Mouse (Mus musculus) monocyte, adult 5-6 weeks (primary cell): Measurements from ENCODE around the gene Npm1. TPM values are rescaled to one million over a fixed set of nuclear protein-coding genes. Genes with fewer than 3 reads are reported as not detected.
A peak's percentile ranks its signal among the peaks of the same experiment; 100 is the strongest.

Experiments used
- ATAC-seq: fragments of 153-309, 156-312 bp; replicated peaks from 2 replicates; pipeline ENCODE4 v1.8.0; 2017; ENCODE audit warnings: mild to moderate bottlenecking; ENCODE audit not compliant: low TSS enrichment, insufficient number of reproducible peaks, severe bottlenecking, poor library complexity, low FRiP score
- total RNA-seq: library from RNA; stranded (forward); fragments of 200-1000, 200-491, 200-594 nt; gene quantifications from 3 replicates; pipeline ENCODE4 v1.2.3, GENCODE M21; 2017

Npm1 gene
- total RNA-seq, 1 experiment from 2014 or later = 840 TPM

DNA sequence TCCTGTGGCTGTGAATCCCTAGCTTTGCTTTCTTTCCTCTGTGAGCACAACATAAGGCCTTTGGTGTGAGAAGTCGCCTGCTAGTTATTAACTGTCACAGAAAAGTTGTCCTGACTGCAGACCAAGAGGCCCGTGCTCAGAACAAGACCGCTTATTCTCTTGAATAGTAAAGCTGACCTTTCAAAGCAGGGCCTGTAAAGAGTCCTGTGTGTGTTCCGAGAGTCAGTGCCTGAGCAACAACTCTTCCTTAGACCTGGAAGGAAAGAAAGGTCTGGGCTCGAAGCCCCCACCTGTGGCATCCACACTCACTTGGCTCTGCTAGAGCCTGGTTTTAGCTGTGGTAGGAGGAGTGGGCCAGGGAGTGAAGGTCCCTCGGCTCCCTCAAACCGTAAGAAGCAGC lies 32.1 kb upstream of the Npm1 start:
- no peak for ATAC-seq

DNA sequence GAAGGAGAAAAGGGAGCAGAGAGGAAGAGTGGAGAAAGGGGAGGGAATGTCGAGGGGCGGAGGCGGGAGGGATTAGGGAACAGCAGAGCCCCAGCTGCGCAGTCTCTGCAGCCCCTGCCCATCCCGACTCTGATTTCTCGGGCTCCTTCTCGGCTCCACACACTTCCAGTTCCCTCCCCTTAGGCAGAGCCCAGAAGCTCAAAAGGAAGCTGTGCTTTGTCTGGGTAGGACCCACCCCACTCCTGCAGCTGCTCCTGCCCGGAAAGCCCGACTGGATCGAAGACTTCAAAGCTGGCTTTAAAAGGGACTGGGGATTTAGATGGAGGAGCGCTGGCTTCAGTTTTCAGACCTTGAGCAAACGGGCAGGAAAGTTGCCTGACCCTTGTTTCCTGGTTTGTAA lies 30.7 kb upstream of the Npm1 start:
- no peak for ATAC-seq

DNA sequence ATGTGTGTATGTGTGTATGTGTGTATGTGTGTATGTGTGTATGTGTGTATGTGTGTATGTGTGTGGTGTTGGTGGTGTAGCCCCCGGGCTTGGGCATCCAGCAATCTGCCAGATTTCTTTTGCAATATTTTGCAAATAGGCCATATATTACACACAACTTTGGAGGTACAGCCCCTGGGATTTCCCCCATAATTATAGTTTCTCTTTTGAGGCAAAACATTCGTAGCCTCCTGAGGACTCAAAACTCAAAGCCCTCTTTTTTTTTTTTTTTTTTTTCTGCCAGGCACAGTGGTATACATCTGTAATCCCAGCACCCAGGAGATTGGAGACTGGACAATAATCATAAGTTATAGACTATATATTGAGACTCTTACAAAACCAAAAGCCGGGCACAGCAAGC lies 18.8 kb upstream of the Npm1 start:
- no peak for ATAC-seq

DNA sequence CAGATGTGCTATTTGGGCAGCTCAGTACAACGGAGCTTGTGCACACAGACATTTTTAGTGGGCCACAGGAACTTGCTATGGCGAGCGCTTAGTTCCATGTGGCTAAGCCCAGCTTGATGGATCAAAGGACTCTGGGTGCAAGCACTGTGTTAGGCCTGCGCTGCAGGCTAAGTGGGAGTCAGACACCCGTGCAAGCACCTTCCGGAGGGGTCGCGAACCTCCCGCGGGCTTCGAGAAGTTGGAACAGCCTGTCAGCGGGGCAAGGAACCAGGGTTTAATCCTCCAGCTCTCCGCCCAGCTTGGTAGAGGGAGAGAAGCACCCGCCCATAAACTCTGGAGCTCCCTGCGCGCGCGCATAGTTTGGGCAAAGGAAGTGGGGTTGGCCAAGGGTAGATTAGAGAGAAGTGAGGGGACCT lies 17.7 kb upstream of the Npm1 start:
- no peak for ATAC-seq

DNA sequence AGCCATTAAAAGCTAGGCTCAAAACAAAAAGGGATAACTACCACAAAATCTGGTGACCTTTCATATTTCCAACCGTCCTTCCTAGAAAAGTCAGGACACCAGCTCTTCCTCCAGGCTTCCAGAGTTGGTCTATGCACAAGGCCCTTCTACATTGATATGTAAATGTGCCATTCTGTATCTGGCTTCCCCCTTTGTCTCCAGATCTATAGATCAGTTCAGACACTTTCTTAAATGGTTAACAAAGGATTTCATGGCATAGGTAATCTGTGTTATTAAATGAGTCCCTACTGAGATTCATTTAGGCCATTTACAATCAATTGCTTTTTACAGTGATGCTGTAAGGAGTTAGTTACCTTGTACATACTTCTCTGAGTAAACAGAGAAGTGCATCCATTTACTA lies 16.8 kb upstream of the Npm1 start:
- ATAC-seq = no peak

DNA sequence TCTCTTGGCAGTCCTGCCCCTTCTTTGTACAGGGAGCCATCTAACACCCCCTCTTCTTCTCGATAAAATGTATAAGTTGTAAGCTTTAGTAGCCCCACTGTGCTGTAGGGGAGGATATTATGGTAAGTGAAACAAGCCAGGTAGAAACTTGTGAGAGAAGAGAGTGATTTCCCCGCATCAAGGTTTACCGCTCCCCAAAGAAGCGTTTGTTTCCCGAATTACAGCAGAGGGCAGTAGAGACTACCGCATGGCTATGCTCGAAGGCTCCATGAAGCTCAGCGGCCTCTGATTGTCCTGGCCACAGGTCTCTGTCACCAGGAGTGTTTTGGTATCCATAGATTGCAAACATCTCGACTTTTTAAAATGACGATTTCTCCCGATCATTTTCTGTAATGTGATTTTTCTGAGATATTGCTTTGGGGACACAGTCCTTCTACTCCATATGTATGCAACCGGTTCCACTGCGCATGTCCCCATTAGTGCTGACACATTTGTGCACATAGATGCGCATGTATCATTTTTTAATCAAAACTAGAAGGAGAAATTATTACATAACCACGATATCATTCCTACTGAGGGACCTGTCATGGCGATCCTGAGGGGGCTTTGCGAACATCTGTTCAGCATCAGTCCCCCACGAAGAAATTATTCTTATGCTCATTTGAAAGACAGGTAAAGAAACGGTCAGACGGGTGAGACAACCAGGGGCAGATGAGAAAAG lies 13.7 kb upstream of the Npm1 start:
- ATAC-seq = no peak

DNA sequence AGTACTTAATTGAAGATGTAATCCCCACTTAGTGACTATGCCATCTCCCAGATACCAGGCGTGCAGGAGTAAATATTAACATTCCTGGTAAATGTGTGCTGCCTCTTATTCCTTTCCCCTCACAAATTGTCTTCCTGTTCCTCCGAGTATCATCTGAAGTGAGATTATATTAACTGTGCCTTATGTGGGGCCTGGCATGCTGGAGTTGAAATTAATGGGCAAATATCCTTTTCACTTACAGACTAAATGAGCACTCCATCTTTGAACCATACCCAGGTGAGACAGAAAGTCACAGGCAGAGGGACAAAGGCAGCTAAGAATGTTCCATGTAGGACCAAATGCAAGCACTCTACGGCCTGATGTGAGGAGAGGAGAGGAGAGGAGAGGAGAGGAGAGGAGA lies 12.8 kb upstream of the Npm1 start:
- no peak for ATAC-seq

DNA sequence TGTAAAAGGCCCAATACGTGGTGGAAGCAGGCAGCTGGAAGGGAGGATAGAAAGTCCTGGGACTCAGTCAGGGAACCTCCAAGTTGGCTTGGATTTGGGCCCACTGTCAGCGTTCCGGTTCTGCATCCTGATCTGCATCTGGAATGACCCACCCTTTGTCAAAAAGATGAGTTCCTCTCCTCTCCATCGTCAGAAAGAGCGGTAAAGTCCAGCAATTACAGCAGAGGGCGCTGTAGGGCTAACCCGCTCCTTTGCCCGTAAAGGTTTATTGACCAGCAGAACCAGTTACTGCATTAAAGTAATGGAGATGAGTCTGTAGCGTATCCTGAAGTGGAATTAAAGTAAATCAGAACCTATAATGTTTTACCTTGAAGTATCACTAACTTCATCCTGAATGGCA lies 7.5 kb upstream of the Npm1 start:
- peak; percentile 73 for ATAC-seq

DNA sequence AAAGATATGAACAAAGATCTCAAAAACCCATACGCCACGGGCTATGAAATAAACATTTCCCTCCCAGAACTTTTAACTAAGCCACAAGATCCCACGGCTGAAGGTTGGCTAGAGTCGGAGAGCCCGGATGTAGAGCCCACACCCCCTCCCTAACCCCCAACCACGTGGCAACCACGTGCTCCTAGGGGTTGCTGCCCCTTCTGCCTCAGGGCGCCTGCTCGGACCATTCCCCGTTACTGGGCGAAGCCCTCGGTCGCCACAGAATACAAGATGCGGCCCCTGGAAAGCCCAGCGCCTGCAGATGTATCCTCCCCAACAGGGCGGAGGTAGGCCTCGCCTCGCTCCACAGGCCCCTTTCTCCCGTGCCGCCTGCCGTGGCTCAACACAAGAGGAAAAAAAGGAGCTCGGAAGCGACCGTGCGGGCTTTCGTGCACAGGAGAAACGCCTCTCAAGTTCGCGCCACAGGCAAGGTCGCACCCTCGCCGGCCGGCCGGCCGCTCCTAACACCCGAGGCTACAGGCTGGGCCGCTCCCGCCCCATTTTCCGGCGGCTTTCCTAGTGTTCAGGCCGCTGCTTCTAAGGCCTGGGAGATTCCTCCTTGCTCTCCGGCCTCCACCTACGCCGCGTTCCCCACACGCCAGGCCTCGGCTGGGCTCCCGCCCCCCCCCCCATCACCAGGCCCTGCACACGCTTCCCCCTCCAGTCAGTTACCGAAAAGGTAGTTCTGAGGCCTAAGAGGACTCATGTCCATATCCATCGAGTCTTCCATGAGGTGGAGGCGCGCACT lies 602 bp downstream of the Npm1 start:
- ATAC-seq = 0 out of 2 replicates have a peak, but pooled peaks have one; percentile 36

DNA sequence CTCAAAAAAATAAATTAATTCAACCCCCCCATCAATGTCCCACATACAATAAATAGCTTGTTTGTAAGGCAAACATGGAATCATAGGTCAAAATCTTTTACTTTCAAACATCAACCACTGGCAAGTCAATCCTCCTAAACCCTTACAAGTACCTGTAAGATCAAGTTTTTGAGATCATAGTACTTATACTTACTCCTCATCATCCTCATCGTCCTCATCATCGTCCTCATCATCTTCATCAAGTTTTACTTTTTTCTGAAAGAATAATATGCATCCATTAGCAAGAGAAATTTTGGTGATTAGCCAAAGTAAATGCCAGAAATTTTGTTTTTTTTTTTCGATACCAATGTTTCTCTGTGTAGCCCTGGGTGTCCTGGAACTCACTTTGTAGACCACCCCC lies 3.3 kb downstream of the Npm1 start:
- no peak for ATAC-seq

DNA sequence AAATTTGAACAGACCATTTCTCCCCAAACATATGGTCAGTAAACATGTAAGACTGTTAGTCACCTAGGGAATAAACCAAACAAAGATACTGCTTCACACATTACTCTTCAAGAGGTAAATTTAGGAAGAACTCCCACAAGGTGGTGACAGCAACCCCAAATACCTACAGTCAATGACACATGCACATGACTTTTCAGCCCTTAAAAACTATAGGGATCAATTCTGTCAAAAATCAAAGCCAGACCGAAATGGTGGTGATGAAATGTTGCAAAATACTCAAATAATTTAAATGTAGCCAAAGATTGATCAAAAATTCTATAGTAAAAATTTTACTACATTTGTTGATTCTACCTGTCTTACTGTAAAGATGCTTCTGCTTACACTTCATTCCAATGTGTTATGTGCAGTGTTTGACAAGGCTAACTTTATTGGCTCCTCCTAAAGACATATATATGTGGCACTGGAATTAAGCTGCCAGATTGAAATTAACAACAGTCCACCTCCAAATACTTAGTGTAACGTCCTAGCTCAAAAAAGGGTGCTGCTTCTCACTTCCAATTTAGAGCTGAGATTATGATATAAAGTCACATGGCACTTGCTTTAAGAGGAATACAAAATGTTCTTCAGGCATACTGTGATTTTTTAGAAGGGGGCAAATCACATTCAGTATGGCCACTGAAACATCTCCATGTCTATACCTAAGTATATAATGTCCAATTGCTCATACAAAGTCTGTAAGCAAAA lies 5.4 kb downstream of the Npm1 start:
- no peak for ATAC-seq

DNA sequence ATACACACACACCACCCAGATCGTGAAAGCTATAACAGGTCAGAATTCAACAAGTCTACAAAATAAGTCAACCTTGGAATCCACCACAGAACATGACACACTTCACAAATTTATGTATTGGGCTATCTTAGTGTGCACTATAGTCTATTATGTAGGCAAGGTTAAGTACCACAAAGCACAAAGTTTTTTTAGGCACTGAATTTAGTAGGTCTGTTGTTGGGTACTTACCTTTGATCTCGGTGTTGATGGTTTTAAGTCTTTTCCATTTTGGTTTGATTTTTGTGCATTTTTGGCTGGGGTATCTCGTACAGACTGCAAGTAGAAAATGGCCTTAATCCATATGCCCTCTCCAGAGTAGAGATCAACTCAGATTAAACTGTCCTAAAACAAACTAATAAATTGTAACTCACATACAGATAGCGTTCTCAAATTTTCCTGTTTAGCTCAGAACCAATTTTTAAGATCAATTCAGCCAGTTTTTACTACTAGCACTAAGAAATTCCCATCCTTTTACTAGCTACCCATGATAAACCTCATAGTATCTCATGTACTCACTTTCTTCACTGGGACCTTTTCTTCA lies 6.5 kb downstream of the Npm1 start:
- ATAC-seq = no peak

DNA sequence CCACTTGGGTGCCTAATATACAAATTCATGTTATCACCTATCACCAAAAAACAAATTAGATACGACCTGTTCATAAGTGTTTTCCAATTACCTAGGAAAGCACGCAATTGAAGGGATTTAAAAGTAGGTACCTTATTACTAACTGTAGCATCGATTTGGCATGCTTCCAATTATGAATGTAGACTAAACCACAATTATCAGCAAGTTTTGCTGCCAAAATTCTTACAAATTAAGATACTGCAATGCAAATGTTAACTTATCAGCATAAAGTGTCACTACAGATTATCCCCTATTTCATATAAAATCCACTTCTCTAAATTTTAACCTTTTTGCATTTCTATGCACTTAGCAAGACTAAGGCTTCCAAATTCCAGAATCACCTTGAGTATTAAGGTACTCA lies 8.5 kb downstream of the Npm1 start:
- no peak for ATAC-seq

DNA sequence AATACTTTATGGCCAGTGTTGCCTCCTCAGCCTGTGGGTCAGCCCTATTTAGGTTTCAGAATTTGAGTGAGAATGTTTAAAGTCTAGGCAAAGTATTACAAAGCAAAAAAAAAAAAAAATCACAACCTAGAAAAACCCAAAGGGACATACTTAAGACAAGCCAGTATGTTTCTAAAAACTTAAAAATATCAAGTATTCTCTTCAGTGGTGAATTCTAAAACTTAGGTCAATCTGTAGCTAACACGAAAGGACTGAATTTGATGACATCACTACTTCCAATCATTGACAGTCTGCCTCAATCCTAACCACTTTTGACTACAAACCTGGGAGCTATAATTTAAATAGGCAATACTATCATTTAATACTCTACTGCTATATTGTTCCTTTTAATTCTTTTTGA lies 10.0 kb downstream of the Npm1 start:
- no peak for ATAC-seq

DNA sequence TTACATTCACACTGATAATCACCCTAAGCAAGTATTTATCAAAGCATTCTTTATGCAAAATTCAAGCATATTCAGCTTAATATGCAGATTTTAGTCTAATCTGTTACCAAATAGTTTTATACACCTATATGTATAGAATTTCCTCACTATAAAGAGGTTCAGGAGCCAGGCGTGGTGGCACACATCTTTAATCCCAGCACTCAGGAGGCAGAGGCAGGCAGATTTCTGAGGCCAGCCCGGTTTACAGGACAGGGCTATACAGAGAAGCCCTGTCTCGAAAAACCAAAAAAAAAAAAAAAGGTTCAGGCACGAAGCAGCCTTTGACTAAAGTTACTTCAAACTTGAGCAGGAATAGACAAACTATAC lies 11.2 kb downstream of the Npm1 start:
- no peak for ATAC-seq

DNA sequence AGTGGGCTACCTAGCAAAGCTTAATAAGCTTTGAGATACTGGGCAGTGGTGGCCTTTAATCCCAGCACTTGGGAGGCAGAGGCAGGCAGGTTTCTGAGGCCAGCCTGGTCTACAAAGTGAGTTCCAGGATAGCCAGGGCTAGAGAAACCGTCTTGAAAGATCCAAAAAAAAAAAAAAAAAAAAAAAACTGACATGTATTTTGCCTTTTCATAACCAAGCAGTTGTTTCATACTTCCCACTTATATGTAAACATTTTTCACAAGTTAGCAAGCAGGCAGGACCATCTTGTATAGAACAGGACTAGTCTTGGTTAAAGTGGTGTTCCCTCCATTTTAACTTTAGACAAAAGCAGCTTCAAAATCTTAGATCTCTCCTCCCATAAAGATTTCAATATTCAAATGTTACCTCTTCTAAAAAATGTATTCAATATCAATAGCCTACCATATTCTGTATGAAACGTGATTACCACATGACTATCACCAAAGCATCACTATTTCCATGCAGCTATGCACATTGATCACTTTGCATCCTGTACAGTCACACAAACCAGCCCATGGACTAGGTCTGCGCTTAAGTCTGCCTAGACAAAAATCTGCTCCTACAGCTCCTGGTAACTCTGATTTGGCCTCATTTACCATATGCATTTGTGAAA lies 11.8 kb downstream of the Npm1 start:
- ATAC-seq = no peak

DNA sequence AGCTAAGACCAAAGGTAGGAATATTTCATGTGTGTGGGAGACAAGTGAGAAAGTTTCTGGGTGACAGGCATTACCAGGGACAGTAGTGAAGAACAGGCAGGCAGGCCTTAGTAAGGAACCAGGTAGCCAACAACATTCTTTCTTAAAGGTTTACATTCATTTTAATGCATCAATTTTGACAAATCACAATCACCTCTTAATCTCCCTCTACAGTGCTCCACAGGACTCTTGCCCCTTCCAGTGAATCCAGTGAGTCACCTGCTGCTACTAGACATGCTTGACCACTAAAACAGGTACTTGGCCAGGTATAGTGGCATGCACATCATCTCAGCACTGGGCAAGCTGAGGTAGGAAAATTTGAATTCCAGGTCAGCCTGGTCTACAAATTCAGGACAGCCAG lies 12.6 kb downstream of the Npm1 start:
- no peak for ATAC-seq

DNA sequence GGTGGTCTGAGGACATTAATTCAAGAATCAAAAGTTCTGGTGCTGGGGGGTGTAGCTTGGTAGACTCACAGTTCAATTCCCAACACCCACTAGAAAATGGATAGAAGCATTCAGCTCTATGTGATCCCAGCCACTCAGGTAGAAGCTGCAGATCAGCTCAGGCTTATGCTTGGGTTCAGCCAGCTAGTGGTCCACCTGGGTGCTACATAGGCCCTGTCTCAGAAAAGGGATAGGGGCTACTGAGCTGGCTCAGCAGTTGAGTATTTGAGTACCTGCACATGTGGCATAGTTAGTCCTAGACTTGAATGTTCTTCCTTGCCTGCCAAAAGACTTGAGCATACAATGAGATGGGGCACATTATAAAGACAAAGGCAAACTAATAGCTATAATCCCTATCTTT lies 13.6 kb downstream of the Npm1 start:
- no peak for ATAC-seq

DNA sequence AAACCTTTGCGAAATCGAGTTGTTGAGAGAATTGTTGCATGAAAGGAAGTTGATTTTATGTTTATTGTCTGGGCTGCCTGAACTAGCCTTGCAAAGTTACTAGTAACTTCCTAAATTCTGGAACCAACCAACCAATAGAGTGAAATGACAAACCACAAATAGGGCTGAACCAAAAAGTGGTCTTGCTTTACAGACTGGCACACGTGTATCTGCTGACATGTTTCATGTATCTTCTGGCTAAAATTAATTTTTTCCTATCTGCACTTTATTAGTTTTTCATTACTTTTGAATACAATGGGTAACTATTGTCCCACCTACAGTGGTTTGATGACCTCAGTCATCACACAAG lies 13.9 kb downstream of the Npm1 start:
- ATAC-seq = no peak
